Mouse (Mus musculus): Measurements from ENCODE around the gene Wfikkn1.
"Not testable (repeated sequence)": the region's sequence is repeated elsewhere in the genome, so short reads cannot be mapped to it uniquely, and the experiment has no call there.

Gene Wfikkn1

GRCm38 (mm10) chr17:25885636-25886035 is 5.0 kb upstream of the Wfikkn1 start:
- no peak for DNase-seq (ENCODE audit: low spot score in 2 of 2)

DNA sequence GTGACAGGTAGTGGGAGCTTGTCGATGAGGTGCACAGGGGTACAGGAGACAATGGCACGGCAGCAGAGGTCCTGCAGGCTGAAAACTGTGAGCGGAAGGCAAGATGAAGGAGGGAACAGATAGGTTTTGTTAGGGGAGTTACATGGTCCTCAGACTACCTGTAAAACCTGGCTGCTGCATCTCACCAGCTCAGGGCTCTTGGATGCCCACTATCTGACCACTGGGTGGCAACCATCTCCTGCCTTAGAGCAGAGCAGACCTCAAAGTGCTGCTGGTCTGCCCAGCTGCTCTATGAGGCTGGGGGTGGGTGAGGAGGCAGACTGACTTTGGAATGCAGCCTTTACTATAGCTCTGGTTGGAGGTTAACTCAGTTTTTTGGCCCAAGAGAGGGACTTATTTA is 3.2 kb upstream of the Wfikkn1 start:
- no peak for DNase-seq (ENCODE audit: low spot score in 2 of 2)

DNA sequence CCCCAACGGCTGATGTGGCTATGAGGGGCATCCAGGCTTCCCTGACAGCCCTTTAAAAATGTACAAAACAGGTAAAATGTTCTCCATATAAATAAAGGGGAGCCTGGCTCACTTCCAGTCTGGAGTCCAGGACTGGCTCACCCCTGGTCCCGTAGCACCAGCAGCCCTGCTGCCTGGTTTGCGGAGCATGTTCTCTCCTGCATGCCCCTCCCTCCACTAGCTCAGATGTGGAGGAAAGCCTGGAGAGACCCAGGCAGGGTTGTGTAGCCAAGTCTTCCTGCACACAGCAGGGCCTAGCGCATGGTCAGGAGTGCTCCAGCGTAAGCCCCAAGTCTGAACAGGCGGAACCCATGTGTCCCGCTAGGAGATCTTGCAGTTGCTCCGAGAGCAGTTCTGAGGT is 2.6 kb upstream of the Wfikkn1 start:
- no peak for DNase-seq (ENCODE audit: low spot score in 2 of 2)

- DNase-seq (ENCODE audit: low spot score in 2 of 2) = no peak
Observed at GRCm38 (mm10) chr17:25882306-25882705, 1.6 kb upstream of the Wfikkn1 start.

DNA sequence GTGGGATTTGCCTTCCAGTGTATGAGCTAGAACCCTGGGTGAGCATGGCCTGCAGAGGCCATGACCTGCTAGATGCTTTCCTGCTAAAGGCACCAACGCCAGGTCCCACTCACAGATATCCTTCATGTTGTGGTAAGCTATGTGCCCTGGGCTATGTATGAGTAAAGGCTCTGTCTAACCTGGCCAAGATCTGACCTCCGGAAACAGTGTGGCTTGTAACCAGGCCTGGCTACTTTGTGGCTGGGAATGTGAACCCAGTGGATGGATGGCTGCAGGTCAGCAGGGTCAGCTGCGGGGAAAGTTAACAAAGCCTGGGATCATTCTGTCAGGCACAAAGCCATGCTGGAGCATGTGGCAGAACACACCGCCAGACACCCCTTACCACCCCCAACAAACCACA is 1.0 kb upstream of the Wfikkn1 start:
- no peak for DNase-seq (ENCODE audit: low spot score in 2 of 2)

DNA sequence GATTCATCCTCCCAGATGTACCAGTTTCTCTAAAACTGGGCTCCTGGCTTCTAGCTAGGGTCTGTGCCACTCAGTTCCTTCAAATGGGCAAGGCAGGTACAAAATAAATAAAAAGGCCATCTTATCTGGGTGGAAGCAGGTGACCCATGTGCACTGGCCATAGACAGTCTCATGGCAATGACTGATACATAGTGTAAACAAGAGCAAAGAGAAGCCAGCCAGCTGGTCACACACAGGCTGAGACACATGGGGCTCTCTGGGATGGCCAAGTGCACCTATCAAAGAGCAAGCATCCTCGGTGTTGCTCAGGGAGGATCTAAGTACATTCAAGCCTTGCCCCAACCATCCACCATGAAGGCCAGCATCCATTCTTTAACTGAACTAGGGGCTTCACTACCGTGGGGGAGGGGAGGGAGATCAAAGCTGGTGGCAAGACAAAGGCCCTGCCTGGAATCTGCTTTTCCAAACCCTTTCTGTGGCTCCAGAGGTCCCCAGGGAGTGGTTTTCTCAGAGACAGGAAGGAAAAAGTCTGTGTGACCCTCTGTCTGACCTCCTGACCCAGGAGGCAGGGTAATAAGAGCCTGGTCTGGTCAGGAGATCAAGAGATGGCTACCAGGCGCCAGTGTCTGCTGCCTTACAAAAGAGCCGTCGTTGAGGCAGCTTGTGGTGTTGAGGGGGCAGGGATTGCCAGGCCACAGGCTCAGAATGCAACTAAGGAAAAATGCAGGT is 419 bp upstream of the Wfikkn1 start:
- DNase-seq (ENCODE audit: low spot score in 2 of 2) = no peak

- no peak for DNase-seq (ENCODE audit: low spot score in 2 of 2)
Observed at GRCm38 (mm10) chr17:25879750-25880149, 908 bp downstream of the Wfikkn1 start.

DNA sequence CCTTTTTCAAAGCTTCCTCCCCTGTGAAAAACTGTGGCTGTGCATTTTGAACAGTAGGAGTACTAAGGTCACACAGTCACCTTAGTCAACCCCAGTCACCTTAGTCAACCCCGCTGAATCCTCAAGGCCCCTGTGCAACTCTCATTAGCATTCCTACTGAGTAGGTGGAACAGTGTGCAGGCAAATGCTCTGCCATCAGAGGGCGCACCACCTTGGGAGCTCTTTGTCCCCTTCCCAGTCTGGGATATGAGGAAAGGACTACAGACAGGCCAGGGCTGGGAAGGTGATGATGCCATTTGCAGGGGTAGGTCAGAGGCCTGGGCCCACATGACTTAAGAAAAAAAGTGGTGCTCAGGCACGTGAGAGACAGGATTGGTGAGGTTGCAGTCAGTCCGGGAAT is 1.4 kb downstream of the Wfikkn1 start:
- DNase-seq (ENCODE audit: low spot score in 2 of 2) = no peak

DNA sequence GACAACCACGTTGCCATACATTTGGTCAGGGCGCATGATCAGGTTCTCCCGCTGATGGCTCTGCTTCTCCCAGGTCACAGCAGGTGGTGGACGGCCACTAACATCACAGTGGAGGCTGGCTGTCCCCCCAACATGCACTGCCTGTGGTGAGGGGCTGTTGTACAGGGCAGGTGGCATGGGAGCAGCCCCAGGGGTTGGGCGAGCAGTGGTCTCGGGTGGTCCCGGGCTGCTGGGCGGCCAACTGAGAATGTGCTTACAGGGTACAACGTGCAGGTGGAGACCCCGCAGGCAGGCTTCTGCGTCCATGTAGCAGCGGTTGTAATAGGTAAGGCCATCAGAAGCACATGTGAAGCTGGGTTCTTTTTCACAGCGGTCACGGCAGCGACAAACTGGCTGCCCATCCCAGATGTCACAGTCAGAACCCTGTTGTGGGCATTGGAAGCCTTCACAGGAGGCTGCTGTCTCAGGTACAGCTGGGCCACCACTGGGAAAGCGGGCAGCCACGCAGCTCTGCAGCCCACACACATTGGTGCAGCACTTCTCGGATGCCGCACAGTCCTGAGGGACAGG is 2.0 kb downstream of the Wfikkn1 start:
- no peak for DNase-seq (ENCODE audit: low spot score in 2 of 2)

DNA sequence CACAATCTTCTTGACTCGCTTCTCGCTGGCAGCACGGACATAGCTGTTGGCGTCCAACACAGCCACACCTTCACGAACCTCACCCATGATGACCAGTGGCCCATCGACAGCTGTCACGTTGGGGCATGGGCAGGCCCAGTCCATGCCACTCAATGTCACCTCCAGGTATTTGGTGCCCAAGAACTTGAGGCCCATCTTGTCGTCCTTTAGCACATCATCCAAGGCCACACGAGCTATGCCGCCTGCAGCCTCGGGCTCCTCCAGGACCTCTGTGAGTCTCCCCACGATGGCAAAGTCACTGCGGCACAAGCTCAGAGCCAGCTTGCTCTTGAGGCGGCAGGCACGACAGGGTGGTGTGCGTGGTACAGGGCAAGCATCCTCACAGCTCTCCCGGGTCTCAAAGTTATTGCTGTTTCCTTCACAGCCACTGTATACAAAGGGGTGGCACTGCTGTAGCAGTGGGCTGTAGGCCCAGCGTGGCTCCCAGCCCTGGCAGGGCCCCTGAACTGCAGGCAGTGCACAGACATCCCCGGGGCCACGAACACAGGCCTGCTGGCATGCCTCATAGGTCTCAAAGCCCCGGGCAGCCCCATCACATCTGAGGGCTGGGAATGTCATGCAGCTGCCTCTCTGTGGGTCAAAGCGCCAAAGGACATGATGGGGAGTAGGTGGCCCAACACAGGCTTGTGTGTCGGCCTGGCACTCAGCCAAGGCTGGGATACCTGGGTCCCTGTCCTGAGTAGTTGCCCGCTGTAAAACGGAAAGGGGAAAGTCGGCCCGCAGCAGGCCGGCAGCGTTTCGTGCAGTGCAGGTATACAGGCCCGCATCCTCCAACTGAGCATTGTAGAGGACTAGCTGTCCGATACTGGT is 2.7 kb downstream of the Wfikkn1 start:
- DNase-seq (ENCODE audit: low spot score in 2 of 2) = no peak

- DNase-seq (ENCODE audit: low spot score in 2 of 2) = no peak
Observed at GRCm38 (mm10) chr17:25877025-25877424, 3.6 kb downstream of the Wfikkn1 start.

DNA sequence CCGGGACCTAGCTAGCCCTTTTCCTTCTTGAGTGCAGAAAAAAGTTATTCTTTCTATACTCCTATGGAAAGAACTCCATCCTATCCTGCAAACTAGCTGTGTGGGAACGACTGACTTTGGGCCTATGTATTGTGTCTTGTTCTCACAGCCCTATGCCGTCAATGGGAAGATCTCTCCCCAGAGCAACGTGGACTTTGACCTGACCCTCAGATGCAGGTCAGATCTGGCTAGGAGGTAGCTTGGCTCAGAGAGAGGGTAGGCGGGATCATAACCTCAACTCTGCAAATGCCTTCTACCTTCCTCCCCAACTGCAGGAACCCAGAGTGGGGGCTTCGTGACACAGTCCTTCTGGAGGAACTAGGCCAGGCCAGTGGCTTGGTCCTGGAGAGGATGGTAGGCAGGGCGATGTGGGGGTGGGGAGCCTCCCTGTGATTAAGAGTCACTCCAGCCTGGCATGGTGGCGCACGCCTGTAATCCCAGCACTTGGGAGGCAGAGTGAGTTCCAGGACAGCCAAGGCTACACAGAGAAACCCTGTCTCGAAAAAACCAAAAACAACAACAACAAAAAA is 4.2 kb downstream of the Wfikkn1 start:
- DNase-seq (ENCODE audit: low spot score in 2 of 2) = no peak

DNA sequence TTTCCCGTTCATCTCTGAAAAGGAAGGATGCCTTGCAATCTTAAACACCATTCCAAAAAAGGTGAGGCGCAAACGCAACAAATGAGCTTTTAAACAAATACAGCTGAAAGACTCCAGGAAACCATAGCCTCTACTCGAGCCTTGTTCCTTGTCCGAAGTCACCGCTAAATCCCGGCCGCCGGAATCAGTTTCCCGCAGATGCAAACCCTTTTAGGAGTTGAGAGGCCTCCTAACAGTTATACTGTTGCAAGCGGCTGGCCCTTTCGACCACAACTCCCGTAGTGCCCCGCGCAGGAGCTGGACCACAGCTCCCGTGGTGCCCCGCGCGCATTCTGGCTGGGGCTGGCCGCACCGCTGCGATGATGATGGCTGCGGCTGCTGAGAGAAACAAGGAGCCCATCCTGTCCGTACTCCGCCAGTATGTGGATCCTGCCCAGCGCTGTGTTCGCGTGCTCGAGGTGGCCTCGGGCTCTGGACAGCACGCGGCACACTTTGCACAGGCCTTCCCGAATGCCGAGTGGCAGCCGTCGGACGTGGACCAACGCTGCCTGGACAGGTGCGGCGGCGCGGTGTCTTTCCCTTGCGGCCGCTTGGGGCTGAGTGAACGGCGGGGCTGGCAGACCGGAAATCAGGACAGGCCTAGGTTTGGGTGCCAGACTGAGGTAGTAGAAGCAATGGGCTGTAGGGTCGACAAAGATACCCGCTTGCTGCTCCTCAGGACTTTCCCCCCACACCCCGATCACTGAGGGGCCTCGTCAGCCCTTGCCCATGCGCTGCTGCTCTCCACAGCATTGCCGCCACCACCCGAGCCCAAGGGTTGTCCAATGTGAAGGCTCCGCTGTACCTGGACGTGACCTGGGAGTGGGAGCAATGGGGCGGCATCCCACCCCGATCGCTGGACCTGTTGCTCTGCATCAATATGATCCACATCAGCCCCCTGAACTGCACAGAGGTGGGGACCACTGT is 5.2 kb downstream of the Wfikkn1 start:
- peak; percentile 80 to 88 for DNase-seq (ENCODE audit: low spot score in 2 of 2)

DNA sequence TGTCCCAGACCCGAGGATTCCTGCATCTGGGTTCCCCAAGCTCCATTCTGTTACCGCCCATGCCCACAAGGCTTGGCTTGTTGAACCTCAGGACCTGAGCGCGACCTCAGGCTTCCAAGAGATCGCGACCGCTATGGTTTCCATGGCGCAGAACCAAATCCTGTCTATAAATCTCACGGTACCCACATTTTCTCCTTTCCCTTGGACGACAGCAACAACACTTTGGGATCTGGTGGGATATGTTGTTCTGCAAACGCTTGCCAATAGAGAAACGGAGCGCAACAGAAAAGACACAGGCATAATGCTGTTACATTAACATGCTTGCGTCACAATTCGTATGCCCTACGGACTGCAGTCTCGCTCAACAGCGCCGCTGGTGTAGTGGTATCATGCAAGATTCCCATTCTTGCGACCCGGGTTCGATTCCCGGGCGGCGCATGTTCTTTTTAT is 5.9 kb downstream of the Wfikkn1 start, which contains the start of gene Mettl26:
Gene Mettl26, plus strand, starts transcription at position 354 of the 450 bp plus-strand sequence.
- peak; percentile 85 to 95 for DNase-seq (ENCODE audit: low spot score in 2 of 2)

- no peak for DNase-seq (ENCODE audit: low spot score in 2 of 2)
Observed at GRCm38 (mm10) chr17:25874148-25874720, 6.4 kb downstream of the Wfikkn1 start.

GRCm38 (mm10) chr17:25873405-25874147 is 7.1 kb downstream of the Wfikkn1 start:
- DNase-seq (ENCODE audit: low spot score in 2 of 2) = no peak

- no peak for DNase-seq (ENCODE audit: low spot score in 2 of 2)
Observed at GRCm38 (mm10) chr17:25872676-25873075, 8.0 kb downstream of the Wfikkn1 start.

- not testable (repeated sequence) for DNase-seq (ENCODE audit: low spot score in 2 of 2)
Observed at GRCm38 (mm10) chr17:25871566-25871965, 9.1 kb downstream of the Wfikkn1 start.

DNA sequence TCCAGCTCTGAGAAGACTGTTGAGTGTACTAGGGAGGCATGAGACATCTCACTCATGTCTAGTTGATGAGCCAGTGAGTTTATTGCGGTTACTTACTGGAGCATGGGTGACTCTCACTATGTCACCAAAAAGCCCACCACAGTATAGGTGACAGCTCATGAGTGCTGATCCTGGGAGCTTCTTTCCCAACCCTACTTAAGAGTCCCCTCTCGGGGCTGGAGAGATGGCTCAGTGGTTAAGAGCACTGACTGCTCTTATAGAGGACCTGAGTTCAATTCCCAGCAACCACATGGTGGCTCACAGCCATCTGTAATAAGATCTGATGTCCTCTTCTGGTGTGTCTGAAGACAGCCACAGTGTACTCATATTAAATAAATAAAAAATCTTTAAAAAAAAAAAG is 10.7 kb downstream of the Wfikkn1 start:
- DNase-seq (ENCODE audit: low spot score in 2 of 2) = no peak

DNA sequence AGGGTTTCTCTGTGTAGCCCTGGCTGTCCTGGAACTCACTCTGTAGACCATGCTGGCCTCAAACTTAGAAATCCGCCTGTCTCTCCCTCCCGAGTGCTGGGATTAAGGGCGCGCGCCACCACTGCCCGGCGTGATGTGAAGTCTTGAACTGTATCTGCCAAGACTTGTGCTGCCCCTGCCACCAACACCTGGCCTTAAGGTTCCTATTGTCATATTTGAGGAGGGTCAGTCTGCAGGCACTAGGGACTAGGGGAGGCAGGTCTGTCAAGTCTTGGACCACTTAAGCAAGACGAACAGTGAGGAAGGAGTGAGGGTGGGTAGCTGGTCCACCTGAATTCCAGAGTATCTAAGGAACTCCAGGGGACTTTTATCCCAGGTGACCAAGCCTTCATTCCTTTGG is 11.2 kb downstream of the Wfikkn1 start:
- no peak for DNase-seq (ENCODE audit: low spot score in 2 of 2)

All from frontal cortex, postnatal 10 days (tissue).